Mouse (Mus musculus) layer of hippocampus, adult 2 months (tissue): ENCODE measurements around the gene Smg9. TPM values are rescaled to one million over a fixed set of nuclear protein-coding genes. Genes with fewer than 3 reads are reported as not detected.
"Not testable (repeated sequence)": the region's sequence is repeated elsewhere in the genome, so short reads cannot be mapped to it uniquely, and the experiment has no call there.

Experiments
- DNase-seq, 2 experiments: peaks; one replicate each; pipeline ENCODE4 v3.0.0; 2022; ENCODE audit warnings: low spot score in 2 of 2
- H3K27ac ChIP-seq: fragments of 200-600 bp; 2 replicates; pipeline ENCODE4 v1.8.1; 2022
- H3K4me3 ChIP-seq: fragments of 200-600 bp; 2 replicates; pipeline ENCODE4 v1.8.1; 2022; ENCODE audit warnings: mild to moderate bottlenecking
- CTCF ChIP-seq: fragments of 200-600 bp; conservative IDR thresholded peaks from 2 replicates; pipeline ENCODE4 v1.8.1; 2022; ENCODE audit warnings: antibody characterized with exemption, mild to moderate bottlenecking, moderate library complexity
- total RNA-seq, 2 experiments: library from RNA; stranded (reverse); gene quantifications; 2 replicates each; pipeline ENCODE4 v1.2.3; 2021

Smg9 gene
- total RNA-seq, 2 experiments from 2014 or later, result 34.6 to 43.6 TPM

DNA sequence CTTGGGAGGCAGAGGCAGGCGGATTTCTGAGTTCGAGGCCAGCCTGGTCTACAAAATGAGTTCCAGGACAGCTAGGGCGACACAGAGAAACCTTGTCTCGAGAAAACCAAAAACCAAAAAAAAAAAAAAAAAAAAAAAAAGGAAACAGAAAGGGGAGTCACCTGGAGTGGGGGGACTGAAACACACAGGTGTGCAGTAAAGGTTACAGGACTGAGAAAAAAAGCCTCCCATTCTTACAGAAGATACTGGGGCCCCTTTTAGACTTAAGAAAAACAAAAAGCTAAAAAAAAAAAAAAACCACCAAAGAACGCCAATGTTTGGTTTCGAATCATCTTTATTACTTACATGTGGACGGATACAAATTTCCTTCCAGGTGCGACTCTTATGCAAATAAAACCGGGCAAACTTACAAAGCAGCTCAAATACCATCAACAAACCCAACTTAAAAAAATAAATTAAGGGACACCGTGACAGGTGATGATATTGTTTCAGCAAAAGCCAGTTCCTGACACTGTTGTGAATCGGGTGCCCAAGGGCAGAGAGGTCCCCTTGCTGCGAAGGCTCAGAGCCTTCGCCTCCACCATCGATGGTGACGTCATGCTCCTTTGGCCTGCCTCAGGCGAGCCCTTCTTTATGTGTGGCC lies 16.6 kb upstream of the Smg9 start:
- Histone ChIP-seq H3K27ac (no peak overlapping the region), H3K4me3 (no peak overlapping the region)
- no peak for DNase-seq
- TF ChIP-seq CTCF, result no peak

DNA sequence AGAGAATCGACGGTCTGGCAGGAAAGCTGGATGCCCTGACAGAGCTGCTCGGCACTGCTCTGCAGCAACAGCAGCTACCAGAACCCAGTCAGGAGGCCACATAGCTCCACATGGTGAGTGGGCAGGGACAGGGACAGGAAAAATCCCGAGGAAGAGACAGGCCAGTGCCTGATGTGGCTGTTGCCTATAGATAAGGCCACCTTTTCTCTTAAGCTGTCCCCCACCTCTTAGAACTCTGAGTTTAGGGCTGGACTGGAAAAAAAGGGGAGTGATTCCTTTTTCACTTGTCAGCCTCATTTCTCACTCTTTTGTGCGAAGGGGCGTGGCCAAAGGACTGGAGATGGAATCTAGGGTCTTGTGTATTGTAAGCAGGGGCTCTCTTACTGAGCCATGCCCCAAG lies 15.3 kb upstream of the Smg9 start:
- TF ChIP-seq CTCF, result no peak
- H3K27ac ChIP-seq, result no peak overlapping the region
- no peak overlapping the region for H3K4me3 ChIP-seq
- DNase-seq, result no peak

DNA sequence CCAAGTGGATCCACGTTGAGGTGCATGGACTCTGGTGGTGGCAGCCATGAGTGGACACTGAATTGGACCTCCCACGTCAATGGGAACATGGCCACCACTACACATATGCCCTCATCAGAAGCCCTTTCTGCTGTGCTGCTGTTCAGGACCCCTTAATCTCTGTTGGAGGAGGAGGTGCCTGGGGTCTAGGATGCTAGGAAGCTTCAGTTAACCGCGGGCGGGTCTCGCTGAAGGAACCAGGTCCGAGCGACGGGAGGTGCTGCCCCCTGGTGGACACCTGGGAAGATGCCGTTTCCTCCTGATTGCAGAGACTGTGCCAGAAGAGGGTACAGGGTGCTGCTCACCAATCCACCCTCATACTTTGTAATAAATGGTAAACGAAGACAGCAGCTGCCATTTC lies 14.6 kb upstream of the Smg9 start:
- DNase-seq, result peak; percentile 61 to 81
- TF ChIP-seq CTCF, result peak; percentile 95
- Histone ChIP-seq H3K27ac (no peak overlapping the region), H3K4me3 (no peak overlapping the region; the same call in 1 of the 2 replicates)

DNA sequence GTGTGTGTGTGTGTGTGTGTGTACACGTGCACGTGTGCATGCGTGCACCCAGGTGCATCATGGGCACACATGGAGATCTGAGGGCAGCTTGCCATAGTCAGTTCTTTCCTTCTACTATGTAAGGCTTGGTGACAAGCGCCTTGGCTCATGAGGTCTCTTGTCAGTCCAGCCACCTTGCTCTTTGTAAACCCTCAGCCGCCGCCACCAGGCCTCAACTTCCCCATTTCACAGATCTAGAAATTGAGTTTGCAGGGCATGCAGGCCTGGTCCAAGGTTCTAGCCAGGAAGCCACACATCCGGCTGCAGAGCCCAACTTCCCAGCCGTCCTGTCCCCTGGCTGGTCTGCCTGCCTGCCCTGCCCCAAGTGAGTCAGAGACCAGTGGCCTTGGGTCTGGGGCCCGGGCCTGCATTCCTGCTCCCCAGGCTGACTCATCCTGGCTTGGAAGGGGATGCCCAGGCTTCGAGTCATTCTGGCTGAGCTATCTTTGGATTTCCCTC lies 12.3 kb upstream of the Smg9 start:
- TF ChIP-seq CTCF, result no peak
- no peak for DNase-seq
- no peak overlapping the region for H3K4me3 ChIP-seq
- H3K27ac ChIP-seq, result no peak overlapping the region

DNA sequence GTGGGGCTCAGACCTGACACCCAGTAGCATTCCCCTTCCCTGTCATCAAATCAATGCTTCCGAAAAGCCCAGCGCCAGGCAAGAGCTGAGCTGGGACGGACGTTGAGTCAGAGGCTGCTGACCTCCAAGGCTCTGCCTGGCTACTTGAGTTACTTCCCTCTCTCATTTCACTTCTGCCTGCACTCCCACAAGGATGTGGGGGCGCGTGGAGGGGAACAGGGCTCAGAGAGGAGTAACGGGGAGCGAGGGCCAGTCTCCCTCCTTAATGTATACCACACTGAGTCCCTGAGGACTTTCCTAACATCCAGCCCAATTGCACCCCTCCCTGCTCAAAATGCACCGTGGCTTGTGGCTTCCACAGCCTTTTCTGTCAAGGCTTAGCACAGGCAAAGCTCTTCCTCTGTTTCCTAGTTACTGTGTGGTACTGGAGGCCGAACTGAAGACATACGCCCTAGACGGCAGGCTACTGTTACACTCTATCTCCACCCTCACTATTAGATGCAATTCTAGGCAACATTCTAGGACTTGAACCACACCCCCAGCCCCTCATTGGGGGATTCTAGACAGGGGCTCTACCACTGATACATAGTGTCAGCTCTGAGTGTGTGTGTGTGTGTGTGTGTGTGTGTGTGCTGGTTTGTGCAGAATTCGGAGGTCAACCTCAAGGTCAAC lies 9.8 kb upstream of the Smg9 start:
- Histone ChIP-seq H3K27ac (no peak overlapping the region), H3K4me3 (no peak overlapping the region)
- no peak for TF ChIP-seq CTCF
- no peak for DNase-seq

DNA sequence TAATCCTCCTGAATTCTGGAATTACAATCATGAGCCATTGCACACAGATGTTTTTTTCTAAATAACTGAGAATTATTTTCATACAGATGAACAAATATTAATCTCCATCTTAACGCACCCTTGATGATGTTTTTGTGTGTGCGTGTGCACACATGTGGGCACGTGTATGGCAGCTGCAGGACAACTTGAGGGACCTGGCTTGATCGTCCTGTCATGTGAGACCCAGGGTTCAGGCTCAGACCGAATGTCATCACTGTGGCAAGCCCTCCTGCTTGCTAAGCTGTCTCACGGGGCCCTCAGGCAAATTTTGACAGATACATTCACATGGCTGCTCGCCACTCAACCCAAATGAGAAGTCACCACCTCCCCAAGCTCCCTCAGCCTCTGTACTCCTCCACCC lies 8.9 kb upstream of the Smg9 start:
- DNase-seq, result no peak
- Histone ChIP-seq H3K27ac (no peak overlapping the region), H3K4me3 (no peak overlapping the region)
- no peak for TF ChIP-seq CTCF

DNA sequence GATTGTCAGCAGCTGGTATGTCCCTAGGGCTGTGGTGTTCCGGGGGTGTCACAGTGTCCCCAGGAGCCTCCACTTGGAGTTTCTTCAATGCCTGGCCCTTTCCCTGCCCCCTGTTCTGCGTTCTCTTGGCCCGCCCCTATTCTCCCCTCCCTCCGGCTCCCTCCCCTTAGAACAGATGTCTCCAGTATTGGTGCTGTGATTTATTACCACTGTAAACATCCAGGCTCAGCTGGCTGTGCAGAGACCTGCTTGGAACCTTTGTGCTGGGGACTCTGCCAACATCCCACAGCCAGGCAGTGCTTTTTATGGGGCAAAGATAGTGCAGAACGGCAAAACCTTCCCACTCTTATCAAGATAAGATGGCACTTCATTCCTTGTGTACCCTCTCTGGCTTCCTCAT lies 8.3 kb upstream of the Smg9 start:
- no peak for TF ChIP-seq CTCF
- no peak for DNase-seq
- Histone ChIP-seq H3K27ac (no peak overlapping the region), H3K4me3 (no peak overlapping the region)

DNA sequence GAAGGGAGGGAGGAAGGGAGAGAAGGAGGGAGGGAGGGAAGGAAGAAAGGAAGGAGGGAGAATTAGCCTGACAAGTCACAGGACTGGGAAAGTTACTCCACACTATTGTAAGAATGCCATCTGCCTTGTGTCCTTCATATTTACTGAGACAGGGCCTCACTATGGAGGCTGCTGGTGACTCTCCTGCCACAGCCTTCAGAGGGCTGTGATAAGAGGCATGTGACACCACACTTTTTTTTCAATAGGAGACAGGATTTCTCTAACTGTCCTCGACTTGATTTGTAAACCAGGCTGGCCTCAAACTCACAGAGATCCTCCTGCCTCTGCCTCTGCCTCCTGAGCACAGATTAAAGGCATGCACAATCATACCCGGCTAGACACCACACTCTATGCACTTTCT lies 7.7 kb upstream of the Smg9 start:
- H3K27ac ChIP-seq, result no peak overlapping the region
- H3K4me3 ChIP-seq, result no peak overlapping the region
- DNase-seq, result no peak
- TF ChIP-seq CTCF, result no peak

DNA sequence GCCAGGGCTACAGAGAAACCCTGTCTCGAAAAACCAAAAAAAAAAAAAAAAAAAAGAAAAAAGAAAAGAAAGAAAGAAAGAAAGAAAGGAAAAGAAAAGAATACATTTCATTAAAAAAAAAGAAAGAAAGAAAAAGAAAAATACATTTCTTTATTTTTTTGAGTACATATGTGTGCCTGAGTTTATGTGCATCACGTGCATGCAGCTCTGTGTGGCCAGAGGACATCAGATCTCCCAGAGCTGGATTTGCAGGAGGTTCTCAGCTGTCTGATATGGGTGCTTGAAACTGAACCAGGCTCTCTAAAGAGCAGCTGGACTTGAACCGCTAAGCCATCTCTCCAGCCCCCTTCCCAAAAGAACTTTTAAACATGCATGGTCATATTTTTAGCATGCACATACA lies 5.4 kb upstream of the Smg9 start:
- TF ChIP-seq CTCF, result no peak
- no peak for DNase-seq
- Histone ChIP-seq H3K4me3 (no peak overlapping the region), H3K27ac (no peak overlapping the region)

DNA sequence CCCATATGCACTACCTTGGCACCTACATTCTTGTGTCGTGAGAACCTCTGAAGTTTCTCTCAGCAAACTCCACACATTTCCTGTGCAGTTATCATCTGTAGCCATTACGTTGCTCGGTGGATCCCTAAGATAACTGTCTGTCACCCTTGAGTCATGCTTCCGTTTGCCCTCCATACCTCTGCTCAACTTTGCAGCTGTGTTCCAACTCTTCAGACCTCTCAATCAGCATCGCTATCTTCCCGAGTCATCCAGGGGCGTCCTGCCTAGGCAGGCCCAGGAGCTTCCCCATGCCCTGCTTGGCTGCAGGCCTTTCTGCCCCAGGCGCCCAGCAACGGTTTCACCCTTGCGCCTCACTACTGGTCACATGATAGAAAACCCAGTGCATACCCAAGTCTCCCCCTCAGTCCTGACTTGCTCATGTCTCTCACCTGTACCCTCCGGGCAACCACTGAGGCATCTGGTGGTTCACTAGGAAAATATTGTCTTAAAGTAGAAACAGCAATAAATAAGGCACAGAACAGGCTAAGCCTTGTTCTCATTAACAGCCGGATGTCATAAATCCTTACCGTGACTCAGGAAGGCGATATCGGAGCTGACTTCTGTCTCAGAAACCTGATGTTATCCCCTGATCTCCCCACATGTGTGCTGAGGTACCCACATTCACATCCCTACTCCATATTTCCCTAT lies 4.8 kb upstream of the Smg9 start:
- Histone ChIP-seq H3K27ac (no peak overlapping the region), H3K4me3 (no peak overlapping the region)
- no peak for TF ChIP-seq CTCF
- no peak for DNase-seq

DNA sequence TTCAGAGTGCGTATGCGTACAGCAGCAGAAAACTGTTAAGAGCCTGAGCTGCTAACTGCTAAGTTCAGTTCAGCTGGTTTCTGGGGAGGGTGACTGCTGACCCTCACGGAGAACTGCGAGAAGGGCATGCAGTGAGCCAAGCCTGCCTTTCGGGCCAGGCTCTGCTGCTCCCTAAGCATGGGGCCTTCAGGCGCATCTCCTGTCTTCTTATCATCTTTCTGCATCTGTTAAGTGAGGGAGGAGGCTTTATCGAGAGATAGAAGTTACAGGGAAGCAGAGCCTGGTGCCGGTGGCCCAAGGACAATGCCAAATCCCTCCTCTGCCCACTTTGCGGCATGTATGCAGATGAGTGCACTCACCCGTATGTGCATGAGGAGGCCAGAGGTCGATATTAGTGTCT lies 2.6 kb upstream of the Smg9 start:
- no peak for TF ChIP-seq CTCF
- Histone ChIP-seq H3K27ac (no peak overlapping the region), H3K4me3 (no peak overlapping the region)
- no peak for DNase-seq

DNA sequence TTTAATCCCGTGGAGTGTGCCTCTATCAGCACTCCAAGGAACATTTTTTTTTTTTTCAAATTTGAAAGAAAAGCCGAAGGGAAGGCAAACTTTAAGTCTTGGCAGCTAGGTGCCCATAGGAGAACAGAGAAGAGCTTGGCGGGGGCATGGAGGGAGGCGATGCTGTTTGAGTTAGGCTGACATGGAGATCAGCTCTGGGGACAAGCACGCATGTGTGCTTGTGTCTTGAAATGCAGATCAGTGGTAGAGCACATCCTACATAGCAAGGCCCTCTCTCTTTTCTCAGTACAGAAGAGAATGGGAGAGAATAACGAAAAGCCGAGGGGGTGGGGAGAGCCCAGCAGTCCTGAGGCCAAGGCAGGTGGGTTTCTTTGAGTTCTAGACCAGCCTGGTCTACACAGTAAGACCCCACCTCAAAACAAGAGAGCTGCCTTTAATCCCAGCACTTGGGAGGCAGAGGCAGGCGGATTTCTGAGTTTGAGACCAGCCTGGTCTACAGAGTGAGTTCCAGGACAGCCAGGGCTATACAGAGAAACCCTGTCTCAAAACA lies 980 bp upstream of the Smg9 start:
- DNase-seq, result no peak
- TF ChIP-seq CTCF, result no peak
- no peak overlapping the region for H3K27ac ChIP-seq
- no peak overlapping the region for H3K4me3 ChIP-seq

DNA sequence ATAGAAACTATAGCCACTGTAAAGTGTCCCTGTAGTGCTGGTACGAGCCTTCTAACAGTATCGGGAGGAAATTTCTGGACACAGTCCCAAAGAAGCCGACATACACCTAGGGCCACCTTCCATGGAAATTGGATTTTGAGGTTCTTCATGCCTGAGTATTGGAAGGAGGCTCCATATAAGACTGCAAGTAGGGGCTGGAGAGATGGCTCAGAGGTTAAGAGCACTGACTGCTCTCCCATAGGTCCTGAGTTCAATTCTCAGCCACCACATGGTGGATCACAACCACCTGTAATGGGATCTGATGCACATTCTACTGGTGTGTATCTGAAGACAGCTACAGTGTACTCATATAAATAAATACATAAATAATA lies 648 bp downstream of the Smg9 start:
- DNase-seq, result no peak
- Histone ChIP-seq H3K4me3 (peak overlapping the region; percentile 87), H3K27ac (peak overlapping the region; percentile 99)
- TF ChIP-seq CTCF, result no peak

DNA sequence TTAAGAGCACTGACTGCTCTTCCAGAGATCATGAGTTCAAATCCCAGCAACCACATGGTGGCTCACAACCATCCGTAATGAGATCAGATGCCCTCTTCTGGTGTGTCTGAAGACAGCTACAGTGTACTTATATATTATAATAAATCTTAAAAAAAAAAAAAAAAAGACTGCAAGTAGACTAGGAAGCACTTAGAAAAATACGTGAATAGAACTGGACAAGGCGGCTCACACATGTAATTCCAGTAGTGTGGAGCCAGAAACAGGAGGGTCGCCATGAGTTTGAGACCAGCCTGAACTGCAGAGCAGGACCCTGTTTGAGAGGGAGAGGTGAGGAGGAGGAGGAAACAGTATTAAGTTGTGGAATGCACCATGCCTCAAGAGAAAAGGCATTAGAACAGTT lies 1.1 kb downstream of the Smg9 start:
- peak; percentile 19; the same call in 1 of the 2 replicates for TF ChIP-seq CTCF
- H3K27ac ChIP-seq, DNase-seq: not testable (repeated sequence)
- H3K4me3 ChIP-seq, result peak overlapping the region; percentile 87; the same call in 1 of the 2 replicates
